Mouse (Mus musculus) cerebellum, adult 2 months (tissue): ENCODE results near the gene Dner.

ENCODE experiments used
- CTCF ChIP-seq: fragments of 200-500 bp; IDR thresholded peaks from 2 replicates; pipeline ENCODE4 v1.5.1; 2011; ENCODE audit warnings: low read depth, mild to moderate bottlenecking, control low read depth, low read length, moderate library complexity, borderline replicate concordance; ENCODE audit not compliant: insufficient read depth
- POLR2A ChIP-seq: fragments of 200-500 bp; IDR thresholded peaks from 2 replicates; pipeline ENCODE4 v1.6.1; 2011; ENCODE audit warnings: low read length, control low read depth, borderline replicate concordance; ENCODE audit not compliant: insufficient read depth

- TF ChIP-seq POLR2A = no peak
- no peak for TF ChIP-seq CTCF
Observed at GRCm38 (mm10) chr1:84500673-84501072, 195.3 kb downstream of the Dner start.
